11 mouse cellular contexts compared by ENCODE assay signal in genomic region chr3:50677953-50678610, GRCm38 (mm10).
A peak's percentile ranks its signal among the peaks of the same experiment; 100 is the strongest.
DNase-seq lines count a peak whose midpoint lies in the region; ATAC-seq and TF ChIP-seq lines count a peak whose summit lies in the region.
"Had no signal": no experiment of that assay in that cellular context is flagged by ENCODE, and none has a peak within 500 bp of the region (broad histone marks: within the 10 kb centered on the region; RNA-seq: fewer than 3 reads in every experiment).

No protein-coding gene starts in this region.

- no peaks in the 10 kb centered on the region for H3K9me3 ChIP-seq in forebrain, embryonic 12.5 days
- H3K9me3 ChIP-seq in midbrain, embryonic 11.5 days (ENCODE audit: control insufficient read depth, low read length), result no peaks in the 10 kb centered on the region
- H3K9me3 ChIP-seq: heart, embryonic 10.5 days had no signal

- no peaks in the 10 kb centered on the region for H3K36me3 ChIP-seq in thymus, adult 2 months (ENCODE audit: control insufficient read depth, insufficient read depth, low read length)
- H3K36me3 ChIP-seq in forebrain, embryonic 12.5 days (replicated peaks), result no peaks in the 10 kb centered on the region
- no peaks in the 10 kb centered on the region for H3K36me3 ChIP-seq in midbrain, embryonic 11.5 days (ENCODE audit: control insufficient read depth, insufficient read depth, low read length)
- H3K36me3 ChIP-seq: heart, embryonic 10.5 days had no signal

- H3K9ac ChIP-seq in forebrain, embryonic 12.5 days, result no peak overlapping the region
- H3K9ac ChIP-seq in midbrain, embryonic 11.5 days (ENCODE audit: low read length), result no peak overlapping the region

- no peak for TF ChIP-seq CTCF in thymus, adult 2 months (IDR thresholded peaks at IDR 0.05; ENCODE audit: borderline replicate concordance, control insufficient read depth, extremely low read depth, insufficient read depth, low read length, poor library complexity)

- 69% methylated on average over 13 of the region's 13 CpGs for WGBS in thymus, adult 2 months
- WGBS in forebrain, embryonic 12.5 days, result 39% methylated on average over 13 of the region's 13 CpGs
- WGBS in midbrain, embryonic 11.5 days, result 44% methylated on average over 13 of the region's 13 CpGs

- H3K4me2 ChIP-seq in forebrain, embryonic 12.5 days, result peak overlapping the region; percentile 6; the same call in 1 of the 2 replicates
- H3K4me2 ChIP-seq in midbrain, embryonic 11.5 days, result no peak overlapping the region

- TF ChIP-seq POLR2A in thymus, adult 2 months (IDR thresholded peaks at IDR 0.05; ENCODE audit: control insufficient read depth, extremely low read depth, insufficient read depth, low read length, poor library complexity), result no peak

- DNase-seq in thymus, adult 2 months, result no peak
- DNase-seq in thymus, postnatal 0 days (ENCODE audit: low spot score), result no peak
- peak; percentile 84 for DNase-seq in midbrain, embryonic 11.5 days (ENCODE audit: low spot score, missing footprints)
- DNase-seq in B cell, adult 2 months, result no peak
- no peak for DNase-seq in kidney, adult 11 months
- DNase-seq in yolk sac, embryonic 10.5 days (ENCODE audit: low spot score), result no peak
- DNase-seq: layer of hippocampus, postnatal 36 days had no signal

- no peak overlapping the region for H3K4me3 ChIP-seq in thymus, adult 2 months (ENCODE audit: control insufficient read depth, insufficient read depth, low read length)
- no peak overlapping the region for H3K4me3 ChIP-seq in forebrain, embryonic 12.5 days (replicated peaks)
- H3K4me3 ChIP-seq in midbrain, embryonic 11.5 days (ENCODE audit: low read depth, low read length), result no peak overlapping the region
- H3K4me3 ChIP-seq: heart, embryonic 10.5 days; myocyte had no signal

- peak; percentile 72 for ATAC-seq in forebrain, embryonic 12.5 days (ENCODE audit: low FRiP score)
- ATAC-seq in midbrain, embryonic 11.5 days (ENCODE audit: low FRiP score), result peak; percentile 90
- ATAC-seq: intestine, embryonic 16.5 days had no signal

- H3K4me1 ChIP-seq in thymus, adult 2 months (replicated peaks; ENCODE audit: control insufficient read depth, insufficient read depth, low read length), result peaks cover 18% of the 10 kb centered on the region
- H3K4me1 ChIP-seq in forebrain, embryonic 12.5 days, result peaks cover 17% of the 10 kb centered on the region
- peaks cover 8% of the 10 kb centered on the region for H3K4me1 ChIP-seq in midbrain, embryonic 11.5 days (ENCODE audit: control insufficient read depth, insufficient read depth, low read length)
- H3K4me1 ChIP-seq: heart, embryonic 10.5 days had no signal

- peak overlapping the region; percentile 48 for H3K27ac ChIP-seq in thymus, adult 2 months (ENCODE audit: control insufficient read depth, insufficient read depth, low read length)
- H3K27ac ChIP-seq in forebrain, embryonic 12.5 days, result peak overlapping the region; percentile 63; the same call in 1 of the 2 replicates
- peak overlapping the region; percentile 23 for H3K27ac ChIP-seq in midbrain, embryonic 11.5 days (ENCODE audit: low read depth, low read length)
- H3K27ac ChIP-seq: heart, embryonic 10.5 days had no signal

- H3K27me3 ChIP-seq in thymus, adult 2 months (ENCODE audit: control insufficient read depth, insufficient read depth, low read length), result no peaks in the 10 kb centered on the region
- H3K27me3 ChIP-seq in forebrain, embryonic 12.5 days, result no peaks in the 10 kb centered on the region
- H3K27me3 ChIP-seq in midbrain, embryonic 11.5 days (ENCODE audit: control insufficient read depth, insufficient read depth, low read length), result no peaks in the 10 kb centered on the region
